Mouse (Mus musculus) gastrocnemius, adult 18-20 months (tissue): ENCODE results near the gene Pced1a. TPM values are rescaled to one million over a fixed set of nuclear protein-coding genes. Genes with fewer than 3 reads are reported as not detected.

ENCODE experiments used
- DNase-seq: peaks from one replicate; pipeline ENCODE4 v3.0.0; 2021; ENCODE audit warnings: low spot score
- total RNA-seq, 2 experiments: library from RNA; stranded (reverse); gene quantifications; 2 replicates each; pipeline ENCODE4 v1.2.3; 2021

Pced1a gene
- total RNA-seq, 2 experiments from 2014 or later: 4.2 to 4.8 TPM

DNA sequence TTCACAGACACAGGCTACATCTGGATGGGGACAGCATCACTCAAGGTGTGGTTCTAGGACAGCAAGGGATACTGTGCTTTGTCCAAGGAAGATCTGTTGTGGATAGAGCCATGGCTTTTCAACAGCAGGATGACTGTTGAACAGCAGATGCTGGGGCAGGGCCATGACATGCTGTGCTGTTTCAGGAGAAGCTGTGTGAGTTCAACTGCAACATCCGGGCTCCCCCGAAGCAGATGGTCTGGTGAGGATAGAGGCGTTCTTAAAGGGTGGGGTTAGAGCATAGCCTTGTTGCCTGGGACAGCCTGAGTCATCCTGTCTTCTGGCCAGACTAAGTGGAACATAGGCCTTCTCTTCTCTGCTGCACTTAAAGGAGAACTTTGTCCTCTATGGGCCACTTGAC is 14.4 kb upstream of the Pced1a start:
- no peak for DNase-seq

DNA sequence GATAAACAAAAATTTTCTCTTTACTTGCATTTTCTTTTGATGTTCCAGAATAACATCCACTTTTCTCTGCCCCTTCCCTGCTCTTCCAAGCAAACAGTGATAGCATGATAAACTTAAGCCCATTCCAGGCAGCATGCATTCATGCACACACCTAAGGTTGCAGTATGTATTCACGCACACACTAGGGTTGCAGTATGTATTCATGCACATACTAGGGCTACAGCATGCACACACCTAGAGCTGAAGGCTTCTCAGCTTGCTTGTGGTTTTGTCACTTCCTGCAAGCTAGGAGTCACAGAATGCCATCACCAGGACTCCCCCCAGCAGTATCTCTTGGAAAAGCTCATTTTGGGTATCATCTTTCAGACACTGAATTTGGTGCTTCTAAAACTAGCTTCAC is 12.3 kb upstream of the Pced1a start:
- no peak for DNase-seq

DNA sequence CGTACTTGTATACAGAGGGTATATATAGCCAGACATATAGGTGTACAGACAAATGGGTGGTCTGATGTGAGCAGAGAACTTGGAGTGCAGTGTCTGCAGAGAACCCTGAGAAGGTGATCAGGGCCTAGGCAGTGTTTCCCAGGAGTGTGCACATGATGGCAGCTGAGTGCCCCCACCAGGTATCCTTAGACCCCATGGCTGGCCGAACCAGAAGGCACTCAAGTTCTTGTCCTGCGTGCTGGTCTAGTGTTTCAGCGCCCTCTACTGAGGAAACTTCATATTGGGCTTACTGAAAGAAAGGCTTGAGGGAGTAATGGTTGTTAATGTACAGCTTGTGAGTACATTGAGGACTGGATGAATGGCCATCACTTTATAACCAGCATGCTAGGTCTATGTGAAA is 8.7 kb upstream of the Pced1a start:
- DNase-seq: peak; percentile 48

DNA sequence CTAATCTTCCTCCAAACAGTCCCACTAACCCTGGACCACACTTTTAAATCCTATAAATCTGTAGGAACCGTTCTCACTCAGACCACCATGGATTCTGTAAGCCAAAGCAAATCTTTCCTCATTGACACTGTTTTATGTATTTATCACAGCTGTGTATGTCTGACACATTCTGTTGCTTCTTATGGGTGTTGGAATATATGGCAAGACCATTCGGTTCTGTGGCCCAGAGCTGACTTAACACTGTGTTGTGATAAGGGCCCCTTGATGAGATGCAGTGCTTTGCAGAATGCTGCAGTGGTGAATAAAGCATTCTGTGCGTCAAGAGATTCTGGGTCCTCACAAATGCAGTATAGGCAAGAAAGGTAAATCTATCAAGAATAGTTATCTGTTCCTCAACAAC is 7.7 kb upstream of the Pced1a start:
- DNase-seq: no peak

DNA sequence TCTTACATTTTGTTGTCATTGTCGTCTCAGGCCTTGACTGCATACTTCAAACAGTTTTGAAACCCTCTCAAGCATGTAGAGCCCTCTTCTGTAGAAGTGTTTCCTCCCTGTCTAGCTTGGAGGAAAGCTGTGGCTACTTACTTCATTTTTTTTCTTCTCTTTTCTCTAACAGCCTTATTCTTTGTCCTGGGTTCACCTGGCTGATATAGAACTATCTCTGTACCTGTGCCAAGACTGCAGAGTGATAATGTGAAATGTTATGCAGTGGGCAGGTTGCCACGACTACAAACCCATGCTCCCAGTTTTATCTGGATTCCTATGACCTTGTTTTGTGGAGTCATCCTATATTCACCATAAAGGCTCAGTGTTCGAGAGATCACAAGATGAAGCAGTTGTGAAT is 6.0 kb upstream of the Pced1a start:
- no peak for DNase-seq

DNA sequence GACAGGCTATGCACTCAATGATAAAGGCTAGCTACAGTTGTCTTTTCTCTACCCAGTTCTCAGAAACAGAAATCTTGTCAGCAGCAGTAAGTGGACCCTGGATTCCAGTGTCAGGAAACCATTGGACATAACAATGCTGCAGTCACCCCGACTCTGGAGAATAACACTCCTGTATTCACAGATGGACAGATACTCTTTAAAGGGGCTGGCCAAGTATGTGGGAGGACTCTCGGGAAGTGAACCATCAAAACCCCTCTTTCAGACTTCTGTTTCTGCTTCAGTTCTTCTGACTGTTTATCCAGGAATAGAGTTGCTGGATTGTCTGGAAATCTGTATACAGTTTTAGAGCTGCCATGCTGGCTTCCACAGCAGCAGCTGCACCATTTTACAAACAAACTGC is 5.3 kb upstream of the Pced1a start:
- no peak for DNase-seq

DNA sequence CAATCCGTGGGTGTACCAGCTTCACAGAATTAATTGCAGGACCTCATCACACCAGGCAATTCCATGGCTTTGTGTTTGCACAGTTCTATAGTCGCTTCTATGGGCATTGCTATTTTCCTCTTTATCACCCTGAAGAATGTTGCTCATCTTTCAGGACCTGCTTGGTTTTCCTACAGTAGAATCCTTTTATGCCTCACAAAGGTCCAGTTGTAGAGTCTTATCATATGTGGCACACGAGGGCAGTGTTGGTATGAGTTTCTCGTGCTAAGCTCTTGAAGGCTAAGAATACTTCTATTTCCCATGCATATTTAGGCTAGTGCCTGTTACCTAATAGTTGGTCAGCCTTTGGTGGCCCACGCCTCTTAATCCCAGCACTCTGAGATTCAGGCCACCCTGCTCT is 611 bp upstream of the Pced1a start:
- no peak for DNase-seq

DNA sequence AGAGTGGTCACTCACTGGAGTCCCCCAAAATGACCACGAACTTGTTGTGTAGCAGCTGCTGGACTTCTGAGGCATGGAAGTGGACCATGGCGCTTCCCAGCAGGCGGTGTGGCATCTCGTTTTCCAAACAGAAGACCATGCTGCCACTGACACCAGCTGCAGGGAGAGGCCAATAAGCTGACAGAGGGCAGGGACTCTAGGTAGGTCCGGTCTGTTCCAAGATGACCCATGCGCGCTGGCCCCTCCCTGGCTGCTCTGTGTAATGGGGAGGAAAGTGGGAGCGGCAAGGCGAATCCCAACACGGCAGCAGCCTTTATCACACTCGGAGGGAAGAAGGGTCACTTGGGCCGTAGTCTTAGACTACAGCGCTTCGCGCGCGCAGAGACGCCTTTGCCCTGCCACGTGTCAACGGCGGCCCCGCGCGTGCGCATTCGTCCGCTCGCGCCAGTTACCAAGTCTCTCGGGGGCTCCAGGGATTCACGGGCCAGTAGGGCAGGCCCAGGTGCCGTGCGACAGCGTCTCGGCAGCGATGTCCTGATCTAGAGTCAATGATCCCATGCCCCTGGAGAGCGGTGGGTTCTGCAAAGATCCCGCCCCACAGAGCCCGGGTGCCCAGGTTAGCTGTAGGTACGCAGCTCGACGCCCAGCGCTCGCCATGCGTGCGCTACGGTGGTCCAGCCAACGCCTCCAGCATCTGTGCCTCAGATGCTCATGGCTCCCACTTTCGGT is 940 bp downstream of the Pced1a start:
- peak; percentile 66 for DNase-seq

DNA sequence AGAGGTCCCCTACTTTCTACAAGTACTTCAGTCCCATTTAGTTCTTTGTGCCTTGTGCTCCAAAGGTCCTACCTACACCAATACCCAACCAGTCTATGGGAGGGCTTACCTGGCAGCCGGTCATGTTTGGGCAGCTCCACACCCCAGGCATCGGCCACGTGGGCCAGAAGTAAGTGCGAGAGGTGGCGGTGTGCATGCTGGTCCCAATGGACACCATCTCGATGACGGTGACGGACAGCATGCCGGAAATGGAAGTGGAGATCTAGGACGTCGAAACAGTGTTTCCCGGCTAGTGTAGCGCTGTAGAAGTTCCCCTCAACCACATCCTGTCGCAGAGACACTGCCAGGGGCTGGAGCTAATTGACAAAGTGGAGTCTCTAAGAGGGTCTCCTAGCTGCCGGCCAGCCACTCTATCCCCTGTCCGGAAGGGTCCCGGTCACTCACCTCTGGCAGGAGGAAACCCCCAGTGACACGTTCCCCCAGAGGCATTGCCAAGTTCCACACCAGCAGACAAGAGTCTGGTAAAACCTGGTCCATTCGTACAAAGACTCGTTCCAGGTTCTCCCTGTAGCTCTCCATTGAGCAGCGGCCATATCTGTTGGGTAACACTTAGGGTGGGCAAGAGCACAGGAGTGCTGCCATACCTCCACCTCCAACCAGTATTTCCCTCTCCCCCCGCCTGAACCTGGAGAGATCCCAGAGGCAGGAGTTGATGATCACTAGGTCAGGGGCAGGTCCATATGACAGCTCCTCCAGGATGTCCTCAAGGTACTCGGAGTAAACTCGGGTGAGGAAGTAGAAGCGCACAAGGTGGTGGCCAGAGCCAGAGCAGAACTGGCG is 2.5 kb downstream of the Pced1a start:
- no peak for DNase-seq

DNA sequence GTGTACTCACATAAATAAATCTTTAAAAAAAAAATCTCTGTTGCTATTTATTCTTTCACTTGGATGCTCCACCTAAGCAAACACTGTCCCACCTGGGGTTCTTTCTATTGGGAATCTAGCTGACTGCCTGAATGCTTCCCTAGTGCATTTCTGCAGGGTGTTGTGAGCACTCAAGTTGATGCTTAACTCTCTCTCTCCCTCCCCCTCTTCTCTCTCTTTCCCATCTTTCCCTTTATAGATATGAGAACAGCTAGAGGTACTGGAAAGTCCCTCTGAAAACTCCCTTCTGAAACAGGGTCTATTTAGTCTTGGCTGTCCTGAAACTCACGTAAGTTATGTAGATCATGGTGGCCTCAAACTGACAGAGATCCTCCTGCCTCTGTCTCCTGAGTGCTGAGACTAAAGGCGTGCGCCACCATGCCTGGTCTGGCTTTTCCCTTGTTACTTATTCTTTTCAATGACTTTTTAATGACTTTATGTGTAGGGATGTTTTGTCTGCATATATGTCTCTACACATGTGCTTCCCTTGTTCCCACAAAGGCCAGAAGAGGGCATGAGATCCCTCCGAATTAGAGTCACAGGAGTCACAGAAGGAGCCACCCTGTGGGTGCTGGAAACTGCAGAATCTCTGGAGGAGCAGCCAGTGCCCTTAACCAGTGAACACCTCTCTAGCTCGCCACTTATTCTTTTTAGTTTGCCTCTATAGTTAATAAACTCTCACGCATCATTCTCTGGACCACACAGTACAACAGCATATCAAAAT is 10.2 kb downstream of the Pced1a start:
- DNase-seq: no peak

DNA sequence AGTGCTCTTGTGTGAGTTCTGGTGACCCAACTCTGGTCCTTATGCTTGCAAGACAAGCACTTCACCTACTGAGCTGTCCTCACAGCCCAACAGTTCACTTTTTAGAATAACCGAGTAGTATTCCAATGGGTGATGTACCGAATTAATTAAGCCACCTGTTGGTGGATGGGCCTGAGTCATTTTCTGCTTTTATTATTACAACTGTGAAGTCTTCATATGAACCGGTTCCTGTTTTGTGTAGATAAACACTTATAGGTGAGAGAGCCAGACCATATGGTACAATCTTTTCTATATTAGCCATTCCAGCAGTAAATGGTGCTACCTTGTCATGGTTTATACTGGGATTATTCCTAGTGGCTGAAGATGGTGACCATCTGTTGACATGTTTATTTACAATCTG is 11.7 kb downstream of the Pced1a start:
- no peak for DNase-seq

DNA sequence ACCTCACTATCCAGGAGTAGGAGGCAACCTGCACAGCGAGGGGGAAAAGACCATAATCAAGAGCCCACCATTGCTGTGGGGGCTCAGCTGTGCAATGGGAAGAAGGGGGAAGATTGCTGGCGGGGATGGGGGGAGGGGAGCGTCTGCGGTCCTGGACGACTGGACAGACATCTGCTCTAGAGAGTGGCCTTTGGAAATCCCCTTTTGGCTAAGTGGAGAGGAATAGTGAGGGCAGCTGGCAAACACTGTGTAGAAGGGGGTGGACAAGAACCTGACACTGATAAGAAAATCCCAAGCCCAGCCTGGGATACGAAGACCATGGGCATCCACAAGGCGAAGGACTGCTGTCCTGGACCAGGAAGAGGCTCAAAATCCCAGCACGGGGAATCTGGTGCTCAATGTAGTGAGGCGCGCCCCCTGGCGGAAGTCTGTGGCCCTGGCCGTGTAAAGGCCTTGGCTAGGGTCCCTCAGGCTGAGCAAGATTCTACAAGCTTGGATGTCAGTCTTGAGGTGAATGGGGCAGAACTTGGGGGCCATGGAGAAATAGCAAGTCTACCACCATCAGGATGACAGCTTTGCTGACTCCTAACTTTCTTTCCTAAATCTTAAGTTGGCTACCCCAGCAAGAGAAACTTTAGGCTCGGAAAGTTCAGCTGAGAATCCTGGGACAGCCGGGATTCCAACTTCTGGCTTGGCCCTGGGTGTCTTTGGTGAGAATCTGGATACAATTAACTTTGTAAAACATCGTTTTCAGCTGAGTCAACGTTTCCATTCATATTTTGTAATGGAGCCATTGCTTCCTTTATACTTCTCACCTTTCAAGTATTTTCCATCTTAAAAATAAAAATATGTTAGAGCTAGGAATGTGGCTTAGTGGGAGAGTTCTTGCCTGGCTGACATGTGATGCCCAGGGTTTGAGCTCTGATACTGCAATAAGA is 12.7 kb downstream of the Pced1a start:
- peak; percentile 88 for DNase-seq

DNA sequence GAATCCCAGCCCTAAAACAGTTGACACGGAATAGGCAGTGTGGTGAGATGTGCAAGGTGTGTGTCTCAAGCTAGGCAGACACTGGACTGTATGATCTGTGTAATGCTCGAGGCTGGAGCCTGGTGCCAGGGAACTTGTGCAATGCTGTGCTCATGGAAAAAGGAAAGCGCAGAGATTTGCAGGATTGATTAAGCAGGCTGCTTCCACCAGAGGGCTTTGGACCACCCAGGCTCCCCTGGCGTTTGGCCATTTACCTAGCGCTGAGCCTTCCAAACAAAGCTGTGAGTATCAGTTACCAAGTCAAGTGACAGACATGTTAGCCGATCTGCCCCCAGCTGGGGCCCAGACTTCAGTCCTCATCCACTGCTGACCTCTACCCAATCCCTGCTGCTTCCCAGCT is 16.3 kb downstream of the Pced1a start:
- no peak for DNase-seq

DNA sequence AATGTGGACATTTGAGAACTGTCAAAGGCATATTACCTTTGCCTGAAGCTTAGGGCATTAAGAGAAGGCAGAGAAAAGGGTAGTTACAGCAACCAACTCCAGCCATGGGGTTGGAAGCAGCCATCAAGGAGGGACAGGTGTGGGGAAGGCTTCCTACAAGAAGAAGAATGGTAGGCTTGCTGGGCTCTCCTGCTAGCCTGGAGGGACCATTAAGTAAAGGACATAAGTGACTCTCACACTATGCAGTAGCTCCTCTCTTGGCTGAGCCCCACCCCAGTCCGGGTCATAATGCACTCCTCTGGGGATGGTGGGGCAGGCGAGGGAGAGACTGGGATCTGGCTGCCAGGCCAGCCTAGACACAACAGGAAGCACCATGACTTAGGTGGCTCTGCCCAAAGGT is 18.3 kb downstream of the Pced1a start, which contains the start of gene Tmem239:
Gene Tmem239 (plus strand): TSS at position 301 of the 400 bp plus-strand sequence.
- no peak for DNase-seq

DNA sequence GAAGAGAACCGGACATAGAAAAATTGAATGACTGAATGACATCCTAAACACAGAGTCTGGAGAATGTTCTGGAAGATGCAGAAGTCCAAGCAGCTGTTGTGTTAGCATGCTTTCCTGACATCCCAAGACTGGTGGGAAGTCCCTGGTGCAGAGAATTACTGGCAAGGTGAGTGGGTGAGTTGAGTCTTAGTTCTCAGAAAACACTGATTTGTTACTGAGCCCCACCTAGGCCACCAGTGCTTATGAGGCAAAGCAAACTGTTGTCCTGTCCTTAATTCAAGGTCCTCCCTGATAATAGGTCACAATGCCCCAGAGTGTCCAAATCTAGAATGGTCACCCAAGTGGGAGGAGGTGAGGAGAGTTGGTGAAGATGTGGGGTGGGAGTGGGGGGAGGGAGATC is 19.6 kb downstream of the Pced1a start, which contains the start of the genes Gm28372 and 1700020A23Rik:
Gene Gm28372 (plus strand): TSS at position 301 of the 400 bp plus-strand sequence.
Gene 1700020A23Rik (plus strand): TSS at position 321 of the 400 bp plus-strand sequence.
- no peak for DNase-seq

DNA sequence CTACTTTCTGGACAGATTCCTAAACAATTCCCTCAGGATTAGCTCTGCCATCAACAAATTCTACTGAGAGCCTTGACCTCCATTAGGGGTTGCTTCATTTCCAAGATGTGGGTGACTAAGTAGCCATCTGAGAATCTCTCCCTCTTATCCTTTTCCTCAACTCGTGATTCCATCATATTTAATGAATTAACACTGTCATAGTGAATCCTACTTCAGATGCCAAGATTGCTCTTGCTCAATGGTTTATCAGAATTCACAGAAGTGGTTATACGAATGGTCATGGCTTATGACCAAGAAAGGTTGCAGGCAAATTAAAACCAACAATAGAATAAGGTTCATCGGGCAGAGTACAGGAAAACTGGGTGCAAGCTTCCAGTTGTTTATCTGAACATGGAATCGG is 22.6 kb downstream of the Pced1a start:
- DNase-seq: no peak

DNA sequence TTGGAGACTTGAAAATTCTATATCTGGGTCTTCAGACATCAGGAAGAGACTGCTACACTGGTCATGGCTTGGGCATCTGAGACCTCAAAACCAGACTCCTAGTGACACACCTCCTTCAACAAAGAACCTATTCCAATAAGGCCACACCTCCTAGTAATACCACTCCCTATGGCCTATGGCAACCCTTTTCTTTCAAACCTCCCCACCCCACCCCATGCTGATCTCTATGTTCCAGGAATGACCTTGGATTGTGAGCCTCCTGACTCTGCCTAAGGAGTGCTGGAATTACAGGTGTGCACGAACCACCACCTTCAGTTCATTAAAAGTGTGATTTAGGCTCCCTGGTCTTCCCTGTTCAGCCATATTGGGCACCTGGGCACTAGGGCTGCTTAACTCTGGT is 24.5 kb downstream of the Pced1a start:
- DNase-seq: no peak

DNA sequence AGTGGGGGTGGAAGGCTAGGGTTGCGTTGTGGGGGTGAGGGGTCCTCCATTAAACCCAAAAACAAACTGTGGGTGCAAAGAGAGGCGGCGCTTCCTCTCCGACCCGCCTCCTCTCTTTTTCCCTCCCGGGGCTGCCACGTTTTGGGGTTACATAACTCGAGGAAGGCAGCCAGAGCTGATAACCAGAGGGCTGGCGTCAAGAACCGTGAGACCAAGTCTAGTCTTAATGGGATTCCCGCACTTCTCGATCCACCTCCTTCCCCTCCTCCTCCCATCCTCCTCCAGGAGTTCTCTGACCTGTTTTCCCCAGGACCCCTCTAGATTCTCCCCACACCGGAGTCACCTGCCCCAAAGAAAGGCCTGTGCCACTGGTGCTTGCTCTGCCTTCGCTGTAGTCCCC is 26.4 kb downstream of the Pced1a start:
- no peak for DNase-seq

DNA sequence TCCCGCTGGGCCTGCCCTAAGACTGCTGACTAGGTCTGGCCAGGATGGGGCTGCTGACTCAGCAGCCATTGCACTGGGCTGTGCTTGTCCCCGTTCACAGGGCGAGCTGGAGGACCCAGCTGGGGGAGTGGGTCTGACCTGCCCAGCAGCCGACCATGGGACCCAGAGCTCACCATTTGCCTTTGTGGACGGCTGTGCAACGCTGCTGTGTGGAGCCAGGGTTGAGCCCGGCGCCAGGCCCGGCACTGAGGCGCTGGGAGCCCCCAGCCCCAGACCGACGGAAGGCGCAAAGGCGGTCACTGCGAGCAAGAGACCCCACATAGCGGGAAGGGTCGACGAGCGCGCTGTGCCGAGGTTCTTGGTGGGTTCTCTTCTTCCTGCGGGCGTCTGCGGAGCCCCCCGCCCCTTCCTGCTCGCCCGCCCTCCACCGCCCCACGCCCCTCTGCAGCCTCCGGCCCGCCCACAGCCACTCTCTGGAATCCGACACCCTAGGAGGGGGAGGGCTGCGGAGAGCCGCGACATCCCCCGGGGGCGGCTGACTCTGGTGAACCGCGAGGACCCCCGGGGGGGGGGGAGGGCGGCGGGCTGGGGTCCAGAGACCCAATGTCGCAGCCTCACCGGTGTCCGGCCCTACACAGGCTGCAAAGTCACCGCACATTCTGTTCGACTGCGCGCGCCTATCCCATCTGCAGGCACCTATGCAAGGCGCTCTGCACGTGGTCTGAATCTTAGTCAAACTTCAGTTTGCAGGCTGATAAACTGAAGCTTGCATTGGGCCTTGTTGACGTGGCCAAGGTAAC is 27.1 kb downstream of the Pced1a start, which contains the start of gene Cpxm1:
Gene Cpxm1 (minus strand): TSS at position 389 of the 800 bp plus-strand sequence.
- peak; percentile 12 for DNase-seq

DNA sequence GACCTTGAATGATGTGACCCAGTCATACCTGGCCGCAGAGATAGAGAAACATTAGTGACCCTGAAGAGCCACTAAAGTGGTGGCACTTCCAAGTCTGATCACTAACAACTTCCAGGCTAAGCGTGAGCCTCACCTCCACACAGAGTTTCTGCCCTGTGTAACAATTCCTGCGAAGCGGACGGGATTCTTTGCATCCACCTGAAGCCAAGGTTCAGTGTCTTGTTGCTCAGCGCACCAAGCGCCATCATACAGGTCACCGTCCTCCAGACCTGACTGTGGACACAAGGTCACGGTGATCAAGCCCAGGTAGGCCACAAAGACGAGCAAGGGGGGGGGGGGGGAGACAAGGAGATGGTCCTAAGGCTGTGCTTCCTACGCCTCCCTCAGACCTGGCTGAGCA is 28.8 kb downstream of the Pced1a start:
- no peak for DNase-seq
